Mouse (Mus musculus) frontal cortex, postnatal 36 days (tissue): ENCODE data around the gene Olfr1039.
"Not testable (repeated sequence)": the region's sequence is repeated elsewhere in the genome, so short reads cannot be mapped to it uniquely, and the experiment has no call there.

Source experiments
- DNase-seq, 2 experiments: peaks; one replicate each; pipeline ENCODE4 v3.0.0; 2022; ENCODE audit warnings: low spot score in 2 of 2

The Olfr1039 gene

DNA sequence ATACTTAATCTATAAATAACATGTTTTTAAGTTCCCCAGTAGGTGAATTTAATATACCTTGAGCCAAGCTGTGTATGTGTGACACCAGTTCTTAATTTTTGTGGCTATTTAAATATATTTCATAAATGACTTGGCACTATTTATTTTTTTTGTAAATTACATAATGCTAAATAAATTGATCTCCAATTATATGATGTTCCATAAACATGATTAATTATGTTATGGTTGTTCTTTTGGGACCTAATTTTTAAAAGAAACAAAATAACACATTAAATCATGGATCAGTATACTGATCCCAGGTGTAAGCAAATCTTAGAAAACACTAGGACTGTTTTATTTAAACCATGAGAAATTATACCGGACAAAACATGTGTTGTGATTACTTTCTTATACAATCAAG is at the start of gene Olfr1039:
Gene Olfr1039 (minus strand): TSS at position 101 of the 400 bp plus-strand sequence.
- DNase-seq = no peak

DNA sequence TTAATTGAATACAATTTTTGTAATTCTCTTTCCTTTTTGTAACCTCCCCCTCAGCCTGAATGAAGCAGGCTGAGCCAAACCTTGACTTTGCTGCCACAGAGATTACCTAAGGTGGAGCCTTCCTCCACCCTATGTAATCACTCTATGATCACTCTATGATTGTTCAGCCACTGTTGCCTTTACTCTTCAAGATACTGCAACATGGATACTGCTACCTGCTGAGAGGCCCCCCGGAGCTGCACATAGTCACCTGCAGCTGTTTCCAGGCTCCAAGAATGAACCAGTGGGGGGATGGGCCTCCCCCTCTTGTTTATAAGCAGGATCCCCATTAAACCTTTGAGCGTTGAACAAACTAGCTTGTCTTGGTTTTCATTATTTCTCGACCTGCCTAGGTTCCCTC is 44.2 kb upstream of the Olfr1039 start:
- DNase-seq = no peak

DNA sequence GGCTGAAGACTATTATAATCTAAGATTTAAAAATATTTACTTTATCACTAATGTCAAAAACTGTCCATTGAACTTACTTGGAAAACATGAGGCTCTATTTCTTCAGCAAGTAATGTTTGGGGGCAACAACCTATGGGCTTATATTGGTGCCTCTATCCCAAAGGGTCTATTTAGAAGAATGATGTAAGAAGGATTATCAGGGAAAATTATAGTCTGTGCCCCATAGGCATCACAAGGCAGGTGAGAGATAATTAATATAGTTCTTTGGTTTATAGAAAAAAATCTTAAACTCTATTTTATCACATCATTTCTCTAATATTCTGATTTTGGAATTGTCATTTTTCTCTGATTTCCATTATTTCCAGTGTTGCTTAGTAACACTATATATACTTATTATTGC is 42.0 kb upstream of the Olfr1039 start, which contains the start of gene Olfr1044:
Gene Olfr1044 (minus strand): TSS at position 101 of the 400 bp plus-strand sequence.
- DNase-seq = no peak

DNA sequence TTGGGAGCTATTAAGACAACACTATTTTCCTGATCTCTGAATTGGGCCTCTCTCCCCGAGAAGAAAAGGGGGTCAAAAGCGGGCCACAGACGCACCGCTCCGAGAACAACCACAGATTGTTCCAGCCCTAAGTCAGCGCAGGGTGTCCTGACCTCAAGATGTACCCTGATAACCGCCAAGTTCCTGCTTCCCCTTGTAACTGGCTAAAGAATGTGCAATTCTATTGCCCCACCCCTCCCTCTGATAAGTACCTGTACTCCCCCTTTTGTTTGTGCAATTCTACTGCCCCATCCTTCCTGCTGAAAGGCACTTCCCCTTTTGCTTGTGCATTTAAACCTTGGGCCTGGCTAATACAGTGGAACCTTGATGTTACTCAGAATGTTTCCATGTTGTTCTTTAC is 39.7 kb upstream of the Olfr1039 start:
- not testable (repeated sequence) for DNase-seq

DNA sequence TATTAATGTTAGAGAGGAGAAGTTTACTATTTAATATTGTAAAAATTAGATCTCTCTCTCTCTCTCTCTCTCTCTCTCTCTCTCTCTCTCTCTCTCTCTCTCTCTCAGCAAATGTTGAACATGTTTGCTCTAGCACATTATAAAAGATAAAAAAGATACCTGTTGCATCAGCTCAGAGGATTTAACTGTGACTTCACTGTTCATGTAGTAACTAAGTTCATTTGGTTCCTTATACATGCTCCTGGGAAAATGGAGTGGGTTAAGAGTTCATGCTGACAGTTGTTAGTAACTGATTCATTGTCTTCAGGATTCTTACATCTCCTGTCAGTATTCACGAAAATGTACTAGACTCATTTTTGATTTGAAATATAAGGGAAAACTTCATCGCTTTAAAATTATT is 31.7 kb upstream of the Olfr1039 start, which contains the start of gene Olfr1043:
Gene Olfr1043 (minus strand): TSS at position 101 of the 400 bp plus-strand sequence.
- DNase-seq = no peak

DNA sequence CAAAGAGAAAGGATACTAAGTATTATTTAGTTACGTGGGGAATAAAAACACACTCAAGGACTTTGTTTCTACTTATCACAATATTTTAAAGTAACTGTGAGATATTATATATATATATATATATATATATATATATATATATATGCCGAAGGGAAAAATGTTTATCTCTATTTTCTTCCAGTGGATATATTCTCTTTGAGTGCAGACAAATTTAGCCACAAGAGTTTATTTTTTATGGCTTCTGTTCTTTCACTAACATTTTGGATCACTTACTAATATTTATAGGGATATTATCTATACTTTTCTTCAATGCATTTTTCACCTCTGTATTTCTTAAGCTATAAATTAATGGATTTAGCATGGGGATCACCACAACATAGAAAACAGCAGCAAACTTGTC is 26.0 kb upstream of the Olfr1039 start, which contains the start of gene Olfr1042:
Gene Olfr1042 (minus strand): TSS at position 101 of the 400 bp plus-strand sequence.
- DNase-seq = no peak

DNA sequence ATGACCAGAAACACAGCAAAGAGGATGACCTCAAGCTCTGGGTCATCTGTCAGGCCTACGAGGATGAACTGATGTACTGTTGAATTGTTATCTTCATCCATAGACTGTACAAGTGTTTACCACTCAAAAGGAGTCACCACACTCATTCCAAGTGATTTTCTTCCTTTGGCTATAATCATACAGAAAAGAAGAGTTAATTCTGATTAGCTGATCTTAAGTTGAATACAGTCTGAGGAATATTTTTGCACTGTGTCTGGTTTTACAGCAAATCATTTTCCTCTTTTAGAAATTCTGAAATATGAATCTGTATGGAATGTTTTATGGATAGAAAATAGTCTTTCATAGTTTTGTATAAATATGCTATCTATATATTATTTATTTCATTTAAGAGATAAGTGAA is 10.9 kb upstream of the Olfr1039 start, which contains the start of gene Olfr1040:
Gene Olfr1040 (minus strand): TSS at position 101 of the 400 bp plus-strand sequence.
- DNase-seq = no peak

DNA sequence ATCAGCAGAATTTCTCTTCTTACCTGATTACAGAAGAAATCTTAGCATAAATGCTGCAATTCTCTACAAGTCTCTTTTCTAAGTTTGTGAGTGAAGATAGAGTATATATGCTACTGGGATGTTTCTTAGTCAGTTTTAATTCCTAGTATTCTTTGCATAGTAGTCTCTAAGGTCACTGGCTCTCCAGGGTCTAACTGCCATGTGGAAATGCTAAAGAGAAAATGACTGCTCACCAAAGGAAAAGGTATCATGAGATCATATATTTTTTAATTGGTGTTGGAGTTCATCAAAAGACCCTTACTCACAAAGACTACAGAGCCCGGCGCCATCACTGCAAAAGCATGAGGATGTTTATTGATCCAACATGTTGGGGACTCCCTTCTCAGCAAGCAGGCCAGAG is 48.4 kb downstream of the Olfr1039 start, which contains the start of gene Olfr1037:
Gene Olfr1037 (minus strand): TSS at position 101 of the 400 bp plus-strand sequence.
- DNase-seq = no peak

DNA sequence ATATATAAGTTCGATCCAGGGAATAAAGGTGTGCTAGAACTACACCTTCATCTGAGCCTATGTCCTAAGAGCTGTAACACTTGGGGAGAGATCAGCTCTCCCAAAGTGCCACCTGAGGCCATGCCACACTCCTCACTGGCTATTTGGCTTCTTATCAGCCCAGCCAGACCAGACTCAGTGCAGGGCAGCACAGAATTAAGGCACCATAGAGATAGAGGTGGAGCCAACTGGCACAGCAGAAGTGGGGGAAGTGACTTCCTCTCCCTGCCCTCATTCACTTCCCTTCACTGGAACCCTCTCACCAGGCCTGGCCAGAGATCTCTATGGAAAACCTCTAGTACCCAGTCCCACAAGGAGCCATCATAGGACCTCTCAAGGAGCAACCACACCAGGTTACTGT is 55.2 kb downstream of the Olfr1039 start:
- not testable (repeated sequence) for DNase-seq
